Mouse (Mus musculus): ENCODE results near the gene Cyb561d2. TPM values are rescaled to one million over a fixed set of nuclear protein-coding genes. Genes with fewer than 3 reads are reported as not detected.

The Cyb561d2 gene
- polyA plus RNA-seq, 1 experiment = 33.1 TPM

- Histone ChIP-seq H3K36me3 (ENCODE audit: control insufficient read depth, insufficient read depth, low read length) (peaks cover 17% of the 10 kb centered on the region), H3K27ac (ENCODE audit: insufficient read depth, low read length) (no peak overlapping the region), H3K4me3 (ENCODE audit: extremely low read depth, insufficient read depth, insufficient read length) (no peak overlapping the region), H3K4me1 (ENCODE audit: control insufficient read depth, insufficient read depth, insufficient read length) (peaks cover 20% of the 10 kb centered on the region; the same call in 1 of the 2 replicates), H3K27me3 (ENCODE audit: control insufficient read depth, insufficient read depth, low read length) (no peaks in the 10 kb centered on the region)
- 96% methylated on average over 8 of the region's 8 CpGs for WGBS
- no peak for TF ChIP-seq POLR2A (IDR thresholded peaks at IDR 0.05; ENCODE audit: low read depth, low read length)
- TF ChIP-seq CTCF (IDR thresholded peaks at IDR 0.05; ENCODE audit: extremely low read depth, insufficient read depth, insufficient read length, insufficient replicate concordance) = no peak
- DNase-seq (ENCODE audit: low read depth in 1 of 2, low spot score in 2 of 2) = no peak
Measured at GRCm38 (mm10) chr9:107539940-107540339, 2.1 kb downstream of the Cyb561d2 start.

DNA sequence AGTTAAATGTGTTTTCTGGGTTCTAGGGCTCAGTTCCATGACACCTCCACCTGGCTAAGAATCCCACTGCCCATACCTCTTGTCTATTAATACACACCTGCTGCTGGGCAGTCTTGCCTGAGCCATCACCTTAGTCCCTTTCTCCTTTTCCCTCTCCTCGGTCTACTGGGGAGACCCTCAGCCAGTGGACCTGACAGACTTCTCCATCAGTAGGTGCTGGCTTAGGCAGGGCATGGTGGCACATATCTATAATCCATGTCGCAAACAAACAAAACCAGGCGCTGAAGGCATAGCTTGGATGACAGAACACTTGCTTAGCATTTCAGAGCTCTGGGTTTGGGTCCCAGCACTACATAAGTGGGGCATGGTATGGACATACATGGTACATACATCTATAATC is 3.3 kb downstream of the Cyb561d2 start:
- Histone ChIP-seq H3K27ac (ENCODE audit: insufficient read depth, low read length) (no peak overlapping the region), H3K4me3 (ENCODE audit: extremely low read depth, insufficient read depth, insufficient read length) (no peak overlapping the region), H3K27me3 (ENCODE audit: control insufficient read depth, insufficient read depth, low read length) (no peaks in the 10 kb centered on the region), H3K36me3 (ENCODE audit: control insufficient read depth, insufficient read depth, low read length) (peaks cover 17% of the 10 kb centered on the region), H3K4me1 (ENCODE audit: control insufficient read depth, insufficient read depth, insufficient read length) (peaks cover 20% of the 10 kb centered on the region; the same call in 1 of the 2 replicates)
- 89% methylated on average over 3 of the region's 3 CpGs for WGBS
- TF ChIP-seq CTCF (IDR thresholded peaks at IDR 0.05; ENCODE audit: extremely low read depth, insufficient read depth, insufficient read length, insufficient replicate concordance) (no peak), POLR2A (IDR thresholded peaks at IDR 0.05; ENCODE audit: low read depth, low read length) (no peak)
- no peak for DNase-seq (ENCODE audit: low read depth in 1 of 2, low spot score in 2 of 2)

DNA sequence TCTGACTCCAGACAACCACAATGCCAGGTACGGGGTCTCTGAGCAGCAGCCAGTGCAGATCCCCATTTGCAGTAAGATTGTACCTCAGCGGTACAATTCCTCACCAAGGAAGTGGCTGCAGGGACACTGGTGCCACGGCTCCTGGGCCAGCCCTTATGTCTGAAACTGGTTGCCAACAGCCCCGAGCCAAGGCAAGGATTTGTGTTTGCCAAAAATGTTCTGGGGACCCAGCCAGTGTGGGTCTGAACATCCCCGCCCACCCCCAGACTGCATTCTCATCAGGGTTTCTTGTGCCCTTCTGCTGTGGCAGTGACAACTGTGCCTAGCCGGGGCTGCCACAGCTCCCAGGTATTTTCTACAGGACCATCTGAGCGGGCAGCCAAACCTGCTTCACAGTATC is 3.8 kb downstream of the Cyb561d2 start:
- WGBS = 94% methylated on average over 7 of the region's 7 CpGs
- no peak overlapping the region for H3K4me3 ChIP-seq (ENCODE audit: extremely low read depth, insufficient read depth, insufficient read length)
- TF ChIP-seq CTCF (IDR thresholded peaks at IDR 0.05; ENCODE audit: extremely low read depth, insufficient read depth, insufficient read length, insufficient replicate concordance) (no peak), POLR2A (IDR thresholded peaks at IDR 0.05; ENCODE audit: low read depth, low read length) (no peak)
- no peaks in the 10 kb centered on the region for H3K27me3 ChIP-seq (ENCODE audit: control insufficient read depth, insufficient read depth, low read length)
- H3K27ac ChIP-seq (ENCODE audit: insufficient read depth, low read length) = no peak overlapping the region
- H3K36me3 ChIP-seq (ENCODE audit: control insufficient read depth, insufficient read depth, low read length) = peaks cover 17% of the 10 kb centered on the region
- no peak for DNase-seq (ENCODE audit: low read depth in 1 of 2, low spot score in 2 of 2)
- H3K4me1 ChIP-seq (ENCODE audit: control insufficient read depth, insufficient read depth, insufficient read length) = peaks cover 20% of the 10 kb centered on the region; the same call in 1 of the 2 replicates

DNA sequence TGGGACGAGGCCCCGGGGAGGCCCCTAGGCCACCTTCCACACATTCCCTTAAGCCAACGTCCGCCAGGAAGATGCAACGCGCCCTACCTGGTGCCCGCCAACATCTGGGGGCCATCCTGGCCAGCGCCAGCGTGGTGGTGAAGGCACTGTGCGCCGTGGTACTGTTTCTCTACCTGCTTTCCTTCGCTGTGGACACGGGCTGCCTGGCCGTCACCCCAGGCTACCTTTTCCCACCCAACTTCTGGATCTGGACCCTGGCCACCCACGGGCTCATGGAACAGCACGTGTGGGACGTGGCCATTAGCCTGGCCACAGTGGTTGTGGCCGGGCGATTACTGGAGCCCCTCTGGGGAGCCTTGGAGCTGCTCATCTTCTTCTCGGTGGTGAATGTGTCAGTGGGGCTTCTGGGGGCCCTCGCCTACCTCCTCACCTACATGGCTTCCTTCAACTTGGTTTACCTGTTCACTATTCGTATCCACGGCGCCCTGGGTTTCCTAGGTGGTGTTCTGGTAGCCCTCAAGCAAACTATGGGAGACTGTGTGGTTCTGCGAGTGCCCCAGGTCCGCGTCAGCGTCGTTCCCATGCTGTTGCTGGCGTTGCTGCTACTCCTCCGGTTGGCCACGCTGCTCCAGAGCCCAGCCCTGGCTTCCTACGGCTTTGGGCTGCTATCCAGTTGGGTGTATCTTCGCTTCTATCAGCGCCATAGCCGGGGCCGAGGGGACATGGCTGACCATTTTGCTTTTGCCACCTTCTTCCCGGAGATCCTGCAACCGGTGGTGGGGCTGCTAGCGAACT is 7.4 kb downstream of the Cyb561d2 start:
- DNase-seq (ENCODE audit: low read depth in 1 of 2, low spot score in 2 of 2) = no peak
- H3K36me3 ChIP-seq (ENCODE audit: control insufficient read depth, insufficient read depth, low read length) = peaks cover 15% of the 10 kb centered on the region
- H3K4me1 ChIP-seq (ENCODE audit: control insufficient read depth, insufficient read depth, insufficient read length) = peaks cover 11% of the 10 kb centered on the region; the same call in 1 of the 2 replicates
- under 1% methylated on average over 40 of the region's 40 CpGs for WGBS
- H3K27ac ChIP-seq (ENCODE audit: insufficient read depth, low read length) = peak overlapping the region; percentile 84
- no peaks in the 10 kb centered on the region for H3K27me3 ChIP-seq (ENCODE audit: control insufficient read depth, insufficient read depth, low read length)
- TF ChIP-seq POLR2A (IDR thresholded peaks at IDR 0.05; ENCODE audit: low read depth, low read length) = no peak
- TF ChIP-seq CTCF (IDR thresholded peaks at IDR 0.05; ENCODE audit: extremely low read depth, insufficient read depth, insufficient read length, insufficient replicate concordance) = no peak
- peak overlapping the region; percentile 85 for H3K4me3 ChIP-seq (ENCODE audit: extremely low read depth, insufficient read depth, insufficient read length)

GRCm38 (mm10) chr9:107533791-107534407 is 8.1 kb downstream of the Cyb561d2 start, which contains the start of gene Tmem115:
Tmem115 (plus strand) TSS chr9:107533945.
- WGBS = under 1% methylated on average over 48 of the region's 48 CpGs

GRCm38 (mm10) chr9:107526198-107527026 is 15.6 kb downstream of the Cyb561d2 start:
- no peaks in the 10 kb centered on the region for H3K36me3 ChIP-seq (ENCODE audit: control insufficient read depth, insufficient read depth, low read length)
- no peak for TF ChIP-seq CTCF (IDR thresholded peaks at IDR 0.05; ENCODE audit: extremely low read depth, insufficient read depth, insufficient read length, insufficient replicate concordance)
- TF ChIP-seq POLR2A (IDR thresholded peaks at IDR 0.05; ENCODE audit: low read depth, low read length) = no peak
- H3K4me3 ChIP-seq (ENCODE audit: extremely low read depth, insufficient read depth, insufficient read length) = peak overlapping the region; percentile 25; the same call in 1 of the 2 replicates
- H3K4me1 ChIP-seq (ENCODE audit: control insufficient read depth, insufficient read depth, insufficient read length) = peaks cover 8% of the 10 kb centered on the region
- H3K27me3 ChIP-seq (ENCODE audit: control insufficient read depth, insufficient read depth, low read length) = peaks cover 7% of the 10 kb centered on the region
- no peak overlapping the region for H3K27ac ChIP-seq (ENCODE audit: insufficient read depth, low read length)
- peak; percentile 25 to 61 for DNase-seq (ENCODE audit: low read depth in 1 of 2, low spot score in 2 of 2)
- 11% methylated on average over 44 of the region's 44 CpGs for WGBS

More at GRCm38 (mm10) chr9:107533791-107534407, 8.1 kb downstream of the Cyb561d2 start, which contains the start of gene Tmem115:
- H3K27ac ChIP-seq (ENCODE audit: insufficient read depth, low read length) = peak within 1 kb of the TSS; percentile 84
- H3K4me3 ChIP-seq (ENCODE audit: extremely low read depth, insufficient read depth, insufficient read length) = peak within 1 kb of the TSS; percentile 85
- peak; percentile 84 to 88 for DNase-seq (ENCODE audit: low read depth in 1 of 2, low spot score in 2 of 2)
- peaks cover 11% of the 10 kb centered on the region; the same call in 1 of the 2 replicates for H3K4me1 ChIP-seq (ENCODE audit: control insufficient read depth, insufficient read depth, insufficient read length)
- peaks cover 11% of the 10 kb centered on the region for H3K36me3 ChIP-seq (ENCODE audit: control insufficient read depth, insufficient read depth, low read length)
- no peak for TF ChIP-seq CTCF (IDR thresholded peaks at IDR 0.05; ENCODE audit: extremely low read depth, insufficient read depth, insufficient read length, insufficient replicate concordance)
- TF ChIP-seq POLR2A (IDR thresholded peaks at IDR 0.05; ENCODE audit: low read depth, low read length) = peak; percentile 46
- H3K27me3 ChIP-seq (ENCODE audit: control insufficient read depth, insufficient read depth, low read length) = no peaks in the 10 kb centered on the region

All from spleen, adult 2 months (tissue).